Mouse (Mus musculus) urinary bladder, adult 2 months (tissue): ENCODE results near the gene Rps27l. TPM values are rescaled to one million over a fixed set of nuclear protein-coding genes. Genes with fewer than 3 reads are reported as not detected.
A peak's percentile ranks its signal among the peaks of the same experiment; 100 is the strongest.
"Not testable (repeated sequence)": the region's sequence is repeated elsewhere in the genome, so short reads cannot be mapped to it uniquely, and the experiment has no call there.

Source experiments
- DNase-seq: peaks from one replicate; pipeline ENCODE4 v3.0.0; 2022; ENCODE audit warnings: low spot score
- polyA plus RNA-seq: library from polyadenylated mRNA; depleted of rRNA; stranded (reverse); fragments of >200 nt; gene quantifications from 2 replicates; pipeline ENCODE4 v1.2.3, GENCODE M21; 2012; rRNA removed

Rps27l gene
- polyA plus RNA-seq: 270 and 343 TPM in 2 replicates

DNA sequence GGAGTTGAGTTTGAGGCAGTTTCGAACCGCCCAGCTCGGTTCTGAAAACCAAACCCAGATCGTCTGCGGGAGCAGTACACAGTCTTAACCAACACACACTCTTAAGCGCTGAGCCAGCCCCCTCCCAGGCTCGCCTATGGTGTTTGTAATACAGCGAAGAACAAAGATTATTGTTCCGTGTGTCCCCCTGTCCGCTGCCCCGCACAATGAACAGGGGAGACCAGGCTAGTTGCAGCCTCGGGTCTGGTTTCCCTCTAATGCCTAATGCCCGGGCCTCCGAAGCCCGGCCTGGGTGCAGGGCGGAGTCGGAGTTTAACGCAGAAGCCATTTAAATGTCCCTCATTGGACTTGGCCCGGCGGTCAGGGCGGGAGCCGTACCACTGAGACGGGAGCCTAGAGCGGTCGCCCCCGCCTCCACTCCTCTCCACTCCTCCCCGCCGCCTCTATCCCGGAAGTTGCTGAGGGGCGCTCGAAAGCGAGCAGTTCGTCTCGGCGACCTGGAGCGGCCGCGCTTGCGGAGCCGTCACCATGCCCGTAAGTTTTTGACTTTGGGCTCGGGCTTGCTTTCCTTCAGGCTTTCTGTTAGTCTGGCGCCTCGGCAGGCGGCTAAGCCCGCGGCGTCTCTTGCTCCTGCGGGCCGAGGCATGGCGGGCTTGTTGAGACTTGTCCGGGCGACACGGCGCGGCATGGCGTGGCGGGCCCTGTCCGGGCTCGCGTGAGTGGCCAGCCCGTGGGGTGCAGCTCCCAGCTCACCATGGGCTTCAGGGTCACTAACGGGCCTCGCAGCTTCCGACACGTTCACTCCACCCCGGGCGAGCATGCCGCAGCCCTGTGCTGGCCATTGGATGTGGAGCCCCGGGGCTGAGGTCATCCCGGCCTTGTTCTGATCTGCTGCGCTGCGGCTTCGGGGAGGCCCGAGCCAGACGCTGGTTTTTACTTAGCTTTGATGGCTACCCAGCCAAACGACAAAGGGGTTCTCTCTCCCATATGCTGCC lies at the start of gene Rps27l:
Gene Rps27l (plus strand): TSS at position 440 of the 995 bp plus-strand sequence.
- DNase-seq: peak; percentile 93

GRCm38 (mm10) chr9:66896951-66897350 lies 48.9 kb upstream of the Rps27l start:
- DNase-seq: no peak

DNA sequence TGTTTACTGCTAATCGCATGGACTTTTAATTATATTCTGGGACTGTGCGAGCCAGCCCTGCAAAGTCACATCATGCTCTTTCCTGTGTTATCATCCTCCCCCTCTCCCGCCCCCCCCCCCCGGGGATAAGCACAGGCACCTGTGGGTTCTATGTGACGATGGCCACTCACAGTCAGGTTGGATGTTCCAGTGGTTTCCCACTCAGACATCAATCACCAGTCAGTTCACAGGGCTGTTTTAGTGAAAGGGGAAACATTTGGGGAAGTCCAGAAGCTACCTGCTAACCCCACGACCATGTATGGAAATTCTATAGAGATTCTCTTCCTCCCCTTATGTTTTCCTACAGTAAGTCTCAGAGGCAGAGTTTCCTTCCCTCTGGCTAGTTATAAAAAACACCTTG lies 48.0 kb upstream of the Rps27l start:
- DNase-seq: no peak

GRCm38 (mm10) chr9:66899072-66899471 lies 46.8 kb upstream of the Rps27l start:
- no peak for DNase-seq

DNA sequence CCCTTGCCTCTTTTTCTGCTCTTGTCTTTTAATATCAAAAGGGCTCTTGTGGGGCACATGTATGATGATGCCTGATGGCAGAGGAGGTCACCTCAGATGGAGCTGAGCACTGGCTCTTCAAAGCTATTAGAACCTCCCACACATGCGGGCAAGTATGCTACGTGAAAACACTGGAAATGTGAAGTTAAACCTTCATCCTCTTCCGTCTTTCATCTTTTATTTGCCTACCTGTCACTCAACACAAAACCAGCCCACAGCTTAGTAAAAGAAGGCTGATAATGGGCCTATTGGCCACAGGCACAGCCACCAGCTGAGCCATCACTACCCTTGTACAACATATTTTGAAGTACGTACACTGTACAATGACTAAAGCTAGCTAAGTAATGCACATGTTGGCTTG lies 46.4 kb upstream of the Rps27l start:
- DNase-seq: no peak

- no peak for DNase-seq
These were observed 39.9 kb upstream of the Rps27l start for GRCm38 (mm10) chr9:66905990-66906389.

- no peak for DNase-seq
These were observed 38.8 kb upstream of the Rps27l start for GRCm38 (mm10) chr9:66907126-66907525.

DNA sequence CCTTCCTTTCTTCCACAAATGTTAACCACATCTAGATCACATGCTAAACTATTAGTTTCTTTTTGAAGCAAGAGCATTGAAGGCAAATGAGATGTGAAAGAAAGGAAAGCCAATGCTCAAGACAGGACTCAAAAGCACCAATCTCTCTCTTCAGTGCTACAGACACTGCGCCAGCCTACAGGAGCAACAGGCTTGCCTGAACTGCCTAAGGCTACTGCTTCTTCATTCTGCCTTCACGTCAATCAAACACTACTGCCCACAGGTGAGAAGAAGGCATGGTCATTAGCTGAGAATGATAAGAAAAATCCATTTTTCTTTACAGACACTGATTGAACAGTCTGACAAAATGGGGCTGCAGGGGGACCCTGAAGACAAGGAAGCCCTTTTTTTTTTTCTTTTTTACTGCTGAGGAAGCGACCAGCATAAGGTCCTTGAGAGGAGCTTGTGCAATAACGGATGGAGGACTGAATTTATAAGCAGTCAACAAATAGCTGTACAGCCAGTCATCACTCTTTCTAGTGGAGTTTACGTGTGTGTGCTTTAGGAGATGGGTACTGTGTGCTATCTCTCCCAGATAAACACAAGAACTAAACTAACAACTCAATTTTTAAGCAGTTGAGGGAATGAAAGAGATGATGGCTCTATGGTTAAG lies 38.0 kb upstream of the Rps27l start:
- no peak for DNase-seq

DNA sequence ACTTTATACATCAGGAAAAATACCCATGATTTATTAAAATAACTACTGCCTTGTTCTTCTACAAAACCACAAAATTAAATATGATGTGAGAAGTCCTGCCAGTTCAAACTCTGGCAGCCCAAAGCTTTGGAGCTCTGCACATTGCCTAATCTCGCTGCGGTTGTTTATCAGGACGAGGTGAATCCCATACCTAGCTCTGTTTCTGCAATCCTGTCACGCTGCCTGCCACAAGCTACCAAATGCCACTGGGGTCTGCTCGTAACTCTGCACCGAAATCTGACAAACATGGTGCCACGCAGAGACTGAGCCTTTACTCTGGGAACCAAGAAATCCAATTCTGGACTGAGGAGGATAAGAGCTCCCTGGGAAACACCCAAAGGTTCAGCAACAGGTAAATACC lies 36.0 kb upstream of the Rps27l start:
- DNase-seq: no peak

GRCm38 (mm10) chr9:66910677-66911076 lies 35.2 kb upstream of the Rps27l start:
- DNase-seq: no peak

DNA sequence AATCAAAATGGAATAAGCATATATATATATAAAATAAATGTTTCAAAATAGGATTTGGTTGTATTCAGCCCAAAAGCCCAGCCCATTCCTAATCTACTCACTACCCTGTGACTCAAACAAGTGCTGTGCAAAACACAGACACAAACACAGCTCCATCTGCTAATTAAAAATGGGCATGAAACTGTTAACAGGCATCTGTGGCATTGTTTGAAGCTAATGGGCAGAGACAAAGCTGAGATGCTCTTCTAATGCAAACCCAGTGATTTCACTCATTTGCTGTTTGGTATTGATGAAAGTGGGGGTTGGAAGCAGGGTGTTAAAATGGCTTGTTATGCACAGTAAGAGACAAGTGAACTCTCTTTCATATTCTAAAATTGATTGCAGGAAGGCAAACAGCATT lies 33.6 kb upstream of the Rps27l start:
- DNase-seq: no peak

- not testable (repeated sequence) for DNase-seq
These were observed 32.5 kb upstream of the Rps27l start for GRCm38 (mm10) chr9:66913254-66913934.

DNA sequence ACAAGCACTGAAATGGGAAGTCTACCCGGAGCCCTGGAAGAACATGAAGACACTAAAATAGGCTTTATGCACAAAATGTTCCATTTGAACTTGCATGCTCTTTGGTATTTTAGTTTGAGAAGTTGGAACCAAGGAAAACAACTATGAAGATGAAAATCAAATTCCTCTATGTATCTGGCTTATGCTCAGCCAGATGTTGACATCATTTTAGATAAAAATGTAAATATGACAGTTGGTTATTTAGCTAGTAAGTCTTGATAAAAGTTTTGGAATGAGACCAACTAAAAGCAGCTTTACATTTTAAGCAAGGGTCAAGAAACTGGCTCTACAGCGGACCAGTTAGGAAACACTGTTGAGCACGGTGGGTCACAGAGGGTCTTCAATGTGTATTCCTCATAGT lies 31.3 kb upstream of the Rps27l start:
- DNase-seq: no peak

GRCm38 (mm10) chr9:66915401-66915800 lies 30.5 kb upstream of the Rps27l start:
- DNase-seq: no peak

GRCm38 (mm10) chr9:66915869-66916785 lies 29.8 kb upstream of the Rps27l start:
- DNase-seq: no peak

- DNase-seq: no peak
These were observed 28.5 kb upstream of the Rps27l start for GRCm38 (mm10) chr9:66917216-66917891.

DNA sequence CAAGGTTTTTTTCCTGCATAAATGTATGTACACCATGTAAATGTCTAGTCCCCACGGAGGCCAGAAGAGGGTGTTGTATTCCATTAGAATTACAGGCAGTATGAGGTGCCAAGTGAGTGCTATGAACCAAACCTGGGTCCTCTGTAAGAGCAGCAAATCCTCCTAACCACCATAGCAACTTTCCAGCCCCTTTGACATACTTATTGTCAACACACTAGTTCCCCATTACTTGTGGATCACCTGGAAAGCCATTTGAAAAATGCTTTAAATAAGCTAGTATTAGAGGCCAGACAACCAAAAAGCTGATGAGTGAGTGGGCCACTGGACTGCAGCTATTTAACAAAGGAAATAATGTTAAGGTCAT lies 28.0 kb upstream of the Rps27l start:
- DNase-seq: no peak

DNA sequence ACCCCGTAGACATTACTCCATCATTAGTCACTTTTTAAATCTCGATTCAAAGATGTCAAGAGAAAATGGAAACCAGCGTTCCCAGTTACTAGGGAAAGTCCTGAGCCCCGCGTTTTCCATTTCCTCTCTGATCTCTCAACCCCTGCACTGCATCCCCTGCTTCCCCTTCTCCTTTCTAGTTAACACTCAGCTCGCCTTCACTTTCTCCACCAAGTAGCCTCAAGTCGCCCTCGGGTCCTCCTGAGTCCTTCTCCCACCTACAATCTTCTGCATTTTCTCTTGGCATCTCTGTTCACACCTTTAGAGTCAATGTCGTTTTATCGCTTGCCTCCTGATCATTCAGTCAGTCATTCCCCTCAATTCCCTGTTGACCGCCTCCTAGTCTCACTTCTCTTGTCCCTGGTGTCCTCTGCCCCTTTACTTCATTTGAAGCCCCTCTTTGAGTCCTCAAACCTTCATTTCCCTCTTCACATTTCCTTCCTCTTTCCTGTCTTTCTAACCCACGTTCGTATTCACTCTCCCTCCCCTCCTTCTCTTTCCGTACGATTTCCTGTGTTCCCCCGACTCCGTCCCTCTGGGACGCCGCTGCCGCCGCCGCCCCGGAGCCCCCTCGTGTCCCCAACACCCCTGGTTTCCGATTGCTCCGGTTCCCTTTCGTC lies 27.1 kb upstream of the Rps27l start:
- DNase-seq: no peak

- peak; percentile 84 for DNase-seq
These were observed 26.4 kb upstream of the Rps27l start, which contains the start of gene Rab8b for GRCm38 (mm10) chr9:66919382-66919971. Gene Rab8b, minus strand, starts transcription at chr9:66919687.

GRCm38 (mm10) chr9:66919981-66920380 lies 25.9 kb upstream of the Rps27l start:
- DNase-seq: no peak
